Mouse (Mus musculus) kidney, adult 2 months (tissue): Measurements from ENCODE around the gene Hdgfl3.

Source experiments
- CTCF ChIP-seq: fragments of 200-500 bp; conservative IDR thresholded peaks from 2 replicates; pipeline ENCODE4 v1.5.1; 2011; ENCODE audit warnings: low read depth, mild to moderate bottlenecking, control low read depth, low read length, moderate library complexity, mixed read lengths; ENCODE audit not compliant: insufficient read depth, insufficient read length
- POLR2A ChIP-seq: fragments of 200-500 bp; IDR thresholded peaks from one replicate; pipeline ENCODE4 v1.6.1; 2011; ENCODE audit warnings: low read depth, low read length, control low read depth

DNA sequence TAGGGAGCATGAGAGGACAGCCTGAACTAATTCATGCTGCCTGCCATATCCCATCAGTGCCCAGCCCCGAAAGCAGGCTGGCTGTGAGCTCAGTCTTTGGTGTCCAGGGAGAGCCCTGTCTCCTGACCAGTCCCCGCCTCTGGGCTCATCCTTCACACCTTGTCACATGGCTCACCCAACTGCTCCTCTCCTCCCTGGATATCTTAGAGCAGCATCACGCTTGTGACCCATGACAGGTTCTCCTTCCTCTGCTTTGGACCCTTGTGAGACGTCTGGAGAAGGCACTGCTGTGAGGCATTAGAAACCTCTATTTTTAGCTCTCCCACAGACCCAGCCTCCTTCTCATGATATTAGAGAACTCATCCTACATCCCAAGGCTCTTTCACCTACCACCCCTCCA is 72.4 kb downstream of the Hdgfl3 start:
- TF ChIP-seq POLR2A (no peak), CTCF (no peak)
